Mouse (Mus musculus): ENCODE measurements around the gene Rtp3. TPM values are rescaled to one million over a fixed set of nuclear protein-coding genes. Genes with fewer than 3 reads are reported as not detected.

The Rtp3 gene
- total and polyA plus RNA-seq, 2 experiments from 2014 or later = not detected

GRCm38 (mm10) chr9:110994716-110995172 is 4.4 kb upstream of the Rtp3 start:
- Histone ChIP-seq H3K36me3 (ENCODE audit: insufficient read depth) (no peaks in the 10 kb centered on the region), H3K9me3 (ENCODE audit: low read length) (no peaks in the 10 kb centered on the region), H3K27me3 (ENCODE audit: insufficient read depth, low read length) (no peaks in the 10 kb centered on the region), H3K4me3 (ENCODE audit: low read depth, low read length) (peak overlapping the region; percentile 44), H3K4me2 (ENCODE audit: low read depth) (peak overlapping the region; percentile 50), H3K9ac (peak overlapping the region; percentile 50), H3K4me1 (ENCODE audit: insufficient read depth) (no peaks in the 10 kb centered on the region), H3K27ac (ENCODE audit: low read depth, low read length) (peak overlapping the region; percentile 57; the same call in 1 of the 2 replicates)
- peak; percentile 83 for DNase-seq
- WGBS = 11% methylated on average over 13 of the region's 13 CpGs
- peak; percentile 96 for ATAC-seq
- TF ChIP-seq CTCF (IDR thresholded peaks at IDR 0.05; ENCODE audit: low read depth) = peak; percentile 52

GRCm38 (mm10) chr9:110993281-110993709 is 2.9 kb upstream of the Rtp3 start:
- no peaks in the 10 kb centered on the region for H3K4me1 ChIP-seq (ENCODE audit: insufficient read depth)
- no peaks in the 10 kb centered on the region for H3K9me3 ChIP-seq (ENCODE audit: low read length)
- no peaks in the 10 kb centered on the region for H3K27me3 ChIP-seq (ENCODE audit: insufficient read depth, low read length)
- no peak for TF ChIP-seq CTCF (IDR thresholded peaks at IDR 0.05; ENCODE audit: low read depth)
- 45% methylated on average over 3 of the region's 3 CpGs for WGBS
- H3K4me3 ChIP-seq (ENCODE audit: low read depth, low read length) = no peak overlapping the region
- no peaks in the 10 kb centered on the region for H3K36me3 ChIP-seq (ENCODE audit: insufficient read depth)
- H3K4me2 ChIP-seq (ENCODE audit: low read depth) = no peak overlapping the region
- no peak overlapping the region for H3K27ac ChIP-seq (ENCODE audit: low read depth, low read length)
- no peak overlapping the region for H3K9ac ChIP-seq
- DNase-seq (no peak), ATAC-seq (no peak)

GRCm38 (mm10) chr9:110989543-110989942 is 840 bp downstream of the Rtp3 start:
- no peak for DNase-seq
- Histone ChIP-seq H3K4me1 (ENCODE audit: insufficient read depth) (no peaks in the 10 kb centered on the region), H3K4me3 (ENCODE audit: low read depth, low read length) (no peak overlapping the region), H3K9me3 (ENCODE audit: low read length) (no peaks in the 10 kb centered on the region), H3K36me3 (ENCODE audit: insufficient read depth) (no peaks in the 10 kb centered on the region), H3K9ac (no peak overlapping the region), H3K27ac (ENCODE audit: low read depth, low read length) (no peak overlapping the region), H3K27me3 (ENCODE audit: insufficient read depth, low read length) (no peaks in the 10 kb centered on the region), H3K4me2 (ENCODE audit: low read depth) (no peak overlapping the region)
- WGBS = 86% methylated on average over 2 of the region's 2 CpGs
- no peak for TF ChIP-seq CTCF (IDR thresholded peaks at IDR 0.05; ENCODE audit: low read depth)
- no peak for ATAC-seq

- 65% methylated on average over 4 of the region's 4 CpGs for whole genome bisulfite sequencing
- Histone ChIP-seq H3K9ac (no peak overlapping the region), H3K4me1 (ENCODE audit: insufficient read depth) (no peaks in the 10 kb centered on the region), H3K27me3 (ENCODE audit: insufficient read depth, low read length) (no peaks in the 10 kb centered on the region), H3K9me3 (ENCODE audit: low read length) (no peaks in the 10 kb centered on the region), H3K36me3 (ENCODE audit: insufficient read depth) (no peaks in the 10 kb centered on the region), H3K4me3 (ENCODE audit: low read depth, low read length) (no peak overlapping the region), H3K27ac (ENCODE audit: low read depth, low read length) (no peak overlapping the region), H3K4me2 (ENCODE audit: low read depth) (no peak overlapping the region)
- ATAC-seq = no peak
- no peak for DNase-seq
- no peak for TF ChIP-seq CTCF (IDR thresholded peaks at IDR 0.05; ENCODE audit: low read depth)
Measured at GRCm38 (mm10) chr9:110989141-110989540, 1.2 kb downstream of the Rtp3 start.

- ATAC-seq = no peak
- no peaks in the 10 kb centered on the region for H3K4me1 ChIP-seq (ENCODE audit: insufficient read depth)
- no peaks in the 10 kb centered on the region for H3K27me3 ChIP-seq (ENCODE audit: insufficient read depth, low read length)
- no peak overlapping the region for H3K4me3 ChIP-seq (ENCODE audit: low read depth, low read length)
- no peak overlapping the region for H3K4me2 ChIP-seq (ENCODE audit: low read depth)
- H3K9me3 ChIP-seq (ENCODE audit: low read length) = no peaks in the 10 kb centered on the region
- WGBS = 81% methylated on average over 3 of the region's 3 CpGs
- TF ChIP-seq CTCF (IDR thresholded peaks at IDR 0.05; ENCODE audit: low read depth) = no peak
- no peak for DNase-seq
- no peaks in the 10 kb centered on the region for H3K36me3 ChIP-seq (ENCODE audit: insufficient read depth)
- H3K9ac ChIP-seq = no peak overlapping the region
- H3K27ac ChIP-seq (ENCODE audit: low read depth, low read length) = no peak overlapping the region
Measured at GRCm38 (mm10) chr9:110988078-110988477, 2.3 kb downstream of the Rtp3 start.

- no peak overlapping the region for H3K4me3 ChIP-seq (ENCODE audit: low read depth, low read length)
- H3K4me1 ChIP-seq (ENCODE audit: insufficient read depth) = no peaks in the 10 kb centered on the region
- H3K9ac ChIP-seq = no peak overlapping the region
- H3K27me3 ChIP-seq (ENCODE audit: insufficient read depth, low read length) = no peaks in the 10 kb centered on the region
- 70% methylated on average over 4 of the region's 4 CpGs for WGBS
- H3K27ac ChIP-seq (ENCODE audit: low read depth, low read length) = no peak overlapping the region
- TF ChIP-seq CTCF (IDR thresholded peaks at IDR 0.05; ENCODE audit: low read depth) = no peak
- no peaks in the 10 kb centered on the region for H3K36me3 ChIP-seq (ENCODE audit: insufficient read depth)
- no peaks in the 10 kb centered on the region for H3K9me3 ChIP-seq (ENCODE audit: low read length)
- H3K4me2 ChIP-seq (ENCODE audit: low read depth) = no peak overlapping the region
- ATAC-seq = no peak
- no peak for DNase-seq
Measured at GRCm38 (mm10) chr9:110987331-110987730, 3.1 kb downstream of the Rtp3 start.

GRCm38 (mm10) chr9:110985951-110986350 is 4.4 kb downstream of the Rtp3 start:
- no peak for DNase-seq
- no peak overlapping the region for H3K9ac ChIP-seq
- no peaks in the 10 kb centered on the region for H3K27me3 ChIP-seq (ENCODE audit: insufficient read depth, low read length)
- H3K9me3 ChIP-seq (ENCODE audit: low read length) = no peaks in the 10 kb centered on the region
- H3K4me3 ChIP-seq (ENCODE audit: low read depth, low read length) = no peak overlapping the region
- no peak for ATAC-seq
- TF ChIP-seq CTCF (IDR thresholded peaks at IDR 0.05; ENCODE audit: low read depth) = no peak
- no peaks in the 10 kb centered on the region for H3K36me3 ChIP-seq (ENCODE audit: insufficient read depth)
- no peak overlapping the region for H3K4me2 ChIP-seq (ENCODE audit: low read depth)
- H3K4me1 ChIP-seq (ENCODE audit: insufficient read depth) = no peaks in the 10 kb centered on the region
- H3K27ac ChIP-seq (ENCODE audit: low read depth, low read length) = no peak overlapping the region
- 91% methylated on average over 8 of the region's 8 CpGs for WGBS
